Mouse (Mus musculus): ENCODE data around the gene Slc38a3.

The Slc38a3 gene

GRCm38 (mm10) chr9:107624539-107624938, 44.8 kb downstream of the Slc38a3 start:
- CTCF ChIA-PET, result interaction anchor here (0.7 to 3.1 kb wide), 2 partner anchors 13 to 20 kb away, joined by 3 to 19 read pairs; no protein-coding TSS in a partner anchor

- CTCF ChIA-PET, result interaction anchor here (0.9 kb wide), 1 partner anchor 18 kb away, joined by 4 read pairs; no protein-coding TSS in a partner anchor
These were observed 48.4 kb downstream of the Slc38a3 start for GRCm38 (mm10) chr9:107620954-107621353.

- CTCF ChIA-PET, result interaction anchor here (0.8 kb wide), 1 partner anchor 13 kb away, joined by 3 read pairs; no protein-coding TSS in a partner anchor
These were observed 49.8 kb downstream of the Slc38a3 start for GRCm38 (mm10) chr9:107619546-107619879.

- CTCF ChIA-PET, result interaction anchor here (0.8 kb wide), 1 partner anchor 14 kb away, joined by 3 read pairs; no protein-coding TSS in a partner anchor
These were observed 50.4 kb downstream of the Slc38a3 start for GRCm38 (mm10) chr9:107618778-107619545.

GRCm38 (mm10) chr9:107618098-107618497, 51.2 kb downstream of the Slc38a3 start:
- CTCF ChIA-PET, result interaction anchor here (0.7 kb wide), 2 partner anchors 8 to 107 kb away, joined by 4 to 11 read pairs; no protein-coding TSS in a partner anchor

GRCm38 (mm10) chr9:107617461-107617860, 51.9 kb downstream of the Slc38a3 start:
- CTCF ChIA-PET, result interaction anchor here (0.7 to 1.0 kb wide), 3 partner anchors 9 to 107 kb away, joined by 4 to 11 read pairs (median 5); no protein-coding TSS in a partner anchor

- CTCF ChIA-PET, result no interaction called here
These were observed 54.3 kb downstream of the Slc38a3 start for GRCm38 (mm10) chr9:107615035-107615434.

- CTCF ChIA-PET, result interaction anchor here (1.8 kb wide), 1 partner anchor 11 kb away, joined by 7 read pairs; no protein-coding TSS in a partner anchor
These were observed 56.3 kb downstream of the Slc38a3 start for GRCm38 (mm10) chr9:107612945-107613569.

- CTCF ChIA-PET, result interaction anchor here (0.7 to 1.8 kb wide), 4 partner anchors 10 to 65 kb away, joined by 3 to 7 read pairs (median 3); no protein-coding TSS in a partner anchor
These were observed 57.0 kb downstream of the Slc38a3 start for GRCm38 (mm10) chr9:107612191-107612944.

GRCm38 (mm10) chr9:107611456-107612190, 57.7 kb downstream of the Slc38a3 start:
- CTCF ChIA-PET, result interaction anchor here (0.7 to 1.8 kb wide), 4 partner anchors 9 to 66 kb away, joined by 3 to 7 read pairs (median 3); no protein-coding TSS in a partner anchor

GRCm38 (mm10) chr9:107609433-107609830, 59.9 kb downstream of the Slc38a3 start:
- CTCF ChIA-PET, result interaction anchor here (0.8 to 1.2 kb wide), 2 partner anchors 17 to 36 kb away, joined by 3 to 14 read pairs; no protein-coding TSS in a partner anchor

GRCm38 (mm10) chr9:107608741-107609432, 60.4 kb downstream of the Slc38a3 start, which contains the start of gene Sema3b:
Sema3b (minus strand) TSS chr9:107609229.
- CTCF ChIA-PET, result interaction anchor here (0.7 kb wide), 2 partner anchors 9 to 17 kb away, joined by 3 to 4 read pairs; no protein-coding TSS in a partner anchor

GRCm38 (mm10) chr9:107607653-107608245, 61.6 kb downstream of the Slc38a3 start:
- CTCF ChIA-PET, result interaction anchor here (0.5 to 0.7 kb wide), 3 partner anchors 8 to 16 kb away, joined by 3 to 4 read pairs (median 3); no protein-coding TSS in a partner anchor

- CTCF ChIA-PET, result interaction anchor here (0.6 kb wide), 1 partner anchor 320 kb away, joined by 4 read pairs; no protein-coding TSS in a partner anchor
These were observed 62.3 kb downstream of the Slc38a3 start for GRCm38 (mm10) chr9:107607036-107607435.

- CTCF ChIA-PET, result interaction anchor here (0.6 kb wide), 1 partner anchor 321 kb away, joined by 4 read pairs; no protein-coding TSS in a partner anchor
These were observed 62.7 kb downstream of the Slc38a3 start for GRCm38 (mm10) chr9:107606591-107606990.

GRCm38 (mm10) chr9:107605041-107605661, 64.2 kb downstream of the Slc38a3 start:
- CTCF ChIA-PET, result no interaction called here

- CTCF ChIA-PET, result interaction anchor here (0.6 to 1.7 kb wide), 3 partner anchors 9 to 74 kb away, joined by 3 to 10 read pairs (median 7); partner anchors contain the start of gene Ifrd2
These were observed 66.1 kb downstream of the Slc38a3 start for GRCm38 (mm10) chr9:107603251-107603650.

GRCm38 (mm10) chr9:107602068-107602648, 67.2 kb downstream of the Slc38a3 start:
- CTCF ChIA-PET, result interaction anchor here (0.6 to 1.7 kb wide), 7 partner anchors 10 to 75 kb away, joined by 3 to 12 read pairs (median 4); no protein-coding TSS in a partner anchor
